Mouse (Mus musculus): ENCODE data around the gene Mpg.
A peak's percentile ranks its signal among the peaks of the same experiment; 100 is the strongest.

Gene Mpg

GRCm38 (mm10) chr11:32231125-32231524, 4.8 kb downstream of the Mpg start:
- DNase-seq: no peak

GRCm38 (mm10) chr11:32232848-32233247, 6.5 kb downstream of the Mpg start:
- DNase-seq: no peak

GRCm38 (mm10) chr11:32233895-32234294, 7.6 kb downstream of the Mpg start:
- DNase-seq: no peak

GRCm38 (mm10) chr11:32234816-32235485, 8.6 kb downstream of the Mpg start:
- DNase-seq: no peak

DNA sequence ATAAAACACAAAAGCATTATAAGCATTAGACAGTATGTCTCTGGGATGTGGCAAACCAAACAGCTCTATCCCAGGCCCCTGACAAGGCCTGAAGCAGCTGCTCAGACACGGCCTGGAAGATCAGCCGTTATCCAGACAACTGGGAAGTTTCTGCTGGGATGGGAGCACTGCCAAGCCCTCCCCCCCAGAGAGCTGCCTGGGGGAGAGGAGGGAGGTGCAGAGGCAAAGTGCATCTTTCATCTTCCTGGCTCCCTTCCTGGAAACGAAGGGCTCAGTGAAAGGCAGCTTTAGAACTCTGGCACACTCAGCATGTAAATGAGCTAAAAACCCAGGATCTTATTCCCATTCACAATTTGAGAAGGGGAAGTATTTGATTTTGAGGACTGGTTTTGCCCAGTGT, 9.3 kb downstream of the Mpg start:
- peak; percentile 8 for DNase-seq

DNA sequence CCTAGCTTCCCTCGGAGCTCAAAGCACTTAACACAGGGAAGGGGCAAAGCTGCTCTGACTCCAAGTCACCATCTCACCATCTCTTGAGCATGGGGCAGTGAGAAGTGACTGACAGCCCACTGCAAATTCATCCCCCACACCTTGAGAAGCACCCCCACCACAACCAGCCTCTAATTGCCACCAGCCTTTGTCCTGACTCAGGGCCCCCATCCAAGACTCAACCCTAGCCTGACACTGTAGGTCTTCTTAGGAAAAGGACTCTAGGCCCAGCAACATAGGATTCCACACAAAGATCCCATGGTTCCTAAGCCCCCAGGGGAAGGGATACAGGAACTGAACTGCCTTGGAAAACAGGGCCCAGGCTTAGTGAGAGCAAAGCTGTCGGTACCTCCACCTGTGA, 9.8 kb downstream of the Mpg start:
- no peak for DNase-seq

GRCm38 (mm10) chr11:32236712-32237410, 10.6 kb downstream of the Mpg start:
- DNase-seq: peak; percentile 74

GRCm38 (mm10) chr11:32237411-32237795, 11.1 kb downstream of the Mpg start:
- no peak for DNase-seq

- peak; percentile 84 for DNase-seq
These were observed 12.0 kb downstream of the Mpg start for GRCm38 (mm10) chr11:32238093-32238860.

GRCm38 (mm10) chr11:32241391-32241790, 15.1 kb downstream of the Mpg start:
- no peak for DNase-seq

DNA sequence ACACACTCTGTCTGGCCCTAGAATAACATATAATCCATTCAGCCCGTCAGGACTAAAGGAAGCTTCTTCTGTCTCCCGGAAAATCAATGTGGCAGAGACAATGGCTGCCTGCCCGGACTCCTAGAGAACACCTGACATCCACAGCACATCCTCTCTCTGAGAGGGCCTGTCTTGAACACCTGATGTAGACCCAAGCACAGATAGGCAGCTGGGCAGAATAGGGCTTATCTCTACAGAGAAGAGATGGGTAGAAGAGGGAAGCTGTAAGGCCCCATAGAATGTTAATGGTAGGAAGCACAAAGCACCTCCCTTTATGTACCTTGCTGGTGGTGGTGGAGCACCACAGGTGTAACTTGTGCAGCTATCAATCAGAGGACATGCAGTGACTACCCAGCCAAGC, 15.9 kb downstream of the Mpg start:
- DNase-seq: no peak

DNA sequence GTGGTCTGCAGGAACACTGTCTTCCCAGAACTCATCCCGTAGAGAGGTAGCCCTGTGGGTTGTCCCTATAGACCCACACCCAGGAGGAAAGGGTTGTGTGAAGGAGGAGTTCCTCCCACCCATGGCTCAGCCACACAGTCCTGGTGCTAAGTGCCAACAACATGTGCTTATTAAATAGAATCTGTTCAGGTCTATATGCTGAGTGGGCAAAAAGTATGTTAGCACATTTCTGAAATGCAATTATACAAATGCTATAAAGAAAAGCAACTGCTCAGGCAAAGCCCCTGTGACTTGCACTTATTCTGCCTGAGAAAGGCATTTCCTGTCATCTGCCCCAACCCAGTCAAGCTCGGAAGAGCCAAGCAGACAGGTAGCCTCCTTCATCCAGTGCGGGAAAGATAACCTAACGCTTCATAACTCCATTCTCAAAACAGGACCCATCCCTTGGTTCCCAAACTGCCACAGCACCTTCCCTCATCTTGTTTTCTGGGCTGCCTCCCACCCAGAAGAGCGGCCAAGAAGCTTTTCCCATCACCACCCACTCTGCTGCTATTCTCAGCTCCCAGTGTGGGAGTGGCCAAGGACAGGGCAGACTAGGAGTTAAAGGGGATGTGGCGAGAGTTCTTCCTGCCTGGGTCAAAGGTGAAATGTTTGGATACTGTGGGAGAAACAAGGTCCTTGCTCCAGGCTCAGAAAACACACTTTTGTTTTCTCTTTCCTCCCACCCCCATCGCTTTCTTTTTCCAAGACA, 17.1 kb downstream of the Mpg start:
- DNase-seq: no peak

- DNase-seq: no peak
These were observed 17.8 kb downstream of the Mpg start for GRCm38 (mm10) chr11:32244064-32244463.

DNA sequence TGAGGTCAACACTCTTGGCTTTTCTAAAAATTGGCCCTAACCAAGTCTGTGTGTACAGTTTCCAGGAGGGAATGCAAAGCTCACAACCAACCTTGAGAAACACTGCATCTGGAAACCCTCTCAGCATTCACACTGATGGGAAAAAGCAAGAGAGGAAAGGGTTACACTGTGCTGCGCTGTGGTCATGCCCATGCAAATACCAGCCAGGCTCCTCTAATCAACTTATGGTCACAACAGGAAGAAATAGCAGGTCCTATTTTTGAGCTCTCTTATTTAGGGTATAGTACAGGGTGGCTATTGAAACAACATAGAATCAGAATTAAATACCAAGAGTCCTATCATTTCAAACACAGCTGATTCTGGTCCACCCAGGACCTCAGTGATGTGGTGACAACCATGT, 18.3 kb downstream of the Mpg start:
- no peak for DNase-seq

- no peak for DNase-seq
These were observed 19.3 kb downstream of the Mpg start for GRCm38 (mm10) chr11:32245614-32246013.

DNA sequence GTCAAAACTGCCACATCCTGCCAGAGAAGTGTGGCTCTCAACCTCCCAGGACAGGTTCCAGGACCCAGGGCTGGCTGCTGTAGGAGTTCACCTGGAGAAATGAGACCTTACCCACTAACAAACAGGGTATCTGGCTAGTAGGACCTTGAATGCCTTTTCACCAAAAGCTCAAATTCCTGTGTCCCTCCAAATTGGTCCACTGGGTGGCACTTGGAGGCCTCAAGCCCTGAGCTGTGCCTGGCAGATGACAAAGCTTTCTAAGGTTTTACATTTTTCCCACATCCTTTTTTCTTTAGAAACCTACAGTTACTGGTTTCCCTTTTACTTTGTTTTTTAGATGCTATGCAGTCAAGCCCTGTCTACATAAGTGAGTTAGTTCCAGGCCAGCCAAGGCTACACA, 20.8 kb downstream of the Mpg start:
- DNase-seq: peak; percentile 52

DNA sequence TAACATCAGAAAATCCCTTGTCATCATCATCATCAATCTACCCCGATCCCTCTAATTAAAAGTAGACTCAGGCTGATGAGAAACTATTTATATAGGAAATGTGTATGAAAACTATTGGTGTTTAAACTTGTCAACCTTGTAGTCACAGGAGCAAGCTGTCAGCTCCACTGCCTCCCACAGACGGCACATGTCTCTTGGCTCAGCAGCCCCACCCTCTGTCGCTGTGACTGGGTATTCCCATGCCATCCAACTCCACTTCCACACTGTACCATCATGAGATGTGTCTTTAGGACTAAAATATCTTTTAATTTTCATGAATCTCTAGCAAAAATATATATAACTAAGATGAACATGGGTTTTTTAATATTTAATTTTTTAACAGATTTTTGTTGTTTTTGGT, 22.0 kb downstream of the Mpg start:
- DNase-seq: no peak

DNA sequence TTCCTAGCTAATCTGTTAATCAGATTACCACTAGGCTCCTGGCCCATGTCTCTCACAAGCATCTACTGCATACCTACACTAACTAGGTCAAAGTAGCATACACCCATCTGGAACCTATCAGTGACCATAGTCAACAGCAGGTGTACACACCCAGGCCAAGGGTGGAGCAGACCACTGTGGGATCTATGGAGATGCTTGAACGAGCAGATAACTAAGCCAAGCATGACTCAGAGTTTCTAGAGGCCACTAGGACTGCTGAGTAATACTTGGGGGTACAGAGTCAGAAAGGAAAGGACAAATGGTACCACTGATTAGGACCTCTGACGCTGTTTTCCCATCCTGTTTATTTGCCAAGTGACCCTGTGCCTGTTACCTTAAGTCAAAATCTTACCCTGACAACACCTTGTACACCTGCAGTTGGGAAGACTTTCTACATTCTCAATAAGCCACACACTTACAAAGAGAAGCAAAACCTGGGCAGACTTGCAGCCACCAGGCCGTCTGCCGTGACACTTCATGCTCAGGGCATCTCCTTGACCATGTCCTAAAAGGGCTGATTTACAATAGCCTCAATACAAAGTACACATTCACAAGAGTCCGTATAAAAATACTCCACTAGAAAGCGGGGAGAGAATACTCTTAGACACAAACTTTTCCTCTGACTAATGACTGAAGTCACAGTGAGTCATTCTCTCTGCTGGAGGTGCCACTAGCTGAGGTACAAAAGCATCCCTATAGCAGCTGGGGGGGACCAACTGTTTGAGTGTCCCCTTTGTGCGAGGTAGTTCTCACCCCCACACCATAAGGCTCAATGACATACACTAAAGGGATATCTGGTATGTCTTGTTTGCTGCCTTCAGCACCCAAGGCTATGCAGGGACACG, 24.8 kb downstream of the Mpg start:
- DNase-seq: no peak

GRCm38 (mm10) chr11:32253121-32253520, 26.8 kb downstream of the Mpg start:
- no peak for DNase-seq

DNA sequence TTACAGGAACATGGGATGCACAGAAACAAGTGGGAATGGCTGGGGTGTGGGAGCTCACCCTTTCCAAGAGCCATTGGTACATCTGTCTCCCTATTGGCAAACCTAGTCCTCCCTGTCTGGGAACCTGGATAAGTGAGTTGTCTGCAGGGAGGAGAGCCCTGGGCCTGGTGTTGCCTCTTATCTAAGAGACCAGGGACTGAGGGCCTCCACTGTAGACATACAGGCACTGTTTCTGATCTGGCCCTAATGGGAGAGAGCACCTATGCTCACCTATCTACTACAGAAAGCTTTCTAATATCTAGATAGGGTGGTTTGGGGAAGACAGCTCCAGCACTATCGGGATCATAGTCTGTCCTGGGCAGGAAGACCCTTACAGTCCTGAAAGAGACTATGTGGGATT, 29.8 kb downstream of the Mpg start:
- no peak for DNase-seq

GRCm38 (mm10) chr11:32256566-32256965, 30.3 kb downstream of the Mpg start:
- no peak for DNase-seq
